Mouse (Mus musculus): Measurements from ENCODE around the gene Thap12. TPM values are rescaled to one million over a fixed set of nuclear protein-coding genes. Genes with fewer than 3 reads are reported as not detected.

Gene Thap12
- total RNA-seq, 2 experiments from 2014 or later, result 59.4 to 72.6 TPM

- ATAC-seq (replicated peaks; ENCODE audit: poor library complexity), result no peak
Observed at GRCm38 (mm10) chr7:98752680-98753079, 49.8 kb downstream of the Thap12 start.

DNA sequence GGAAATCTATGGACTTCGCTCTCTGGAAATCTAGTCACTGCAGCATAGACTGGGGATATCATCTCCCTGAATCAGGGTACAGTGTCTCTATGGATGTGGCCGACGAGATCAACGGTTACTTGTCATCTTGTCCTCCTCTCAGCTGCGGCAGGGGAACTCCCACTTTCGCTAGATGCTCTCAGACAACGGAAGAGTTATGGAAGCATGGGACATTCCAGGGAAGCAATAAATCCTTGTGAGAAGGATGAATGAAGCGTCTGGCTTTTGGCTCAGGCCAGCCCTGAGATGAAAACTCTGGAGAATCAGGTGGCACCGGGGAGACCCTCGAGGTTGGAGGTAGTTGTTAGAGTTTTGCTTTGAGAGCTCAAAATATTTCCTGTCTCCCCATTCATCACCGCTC, 53.1 kb downstream of the Thap12 start:
- ATAC-seq (replicated peaks; ENCODE audit: poor library complexity), result no peak

DNA sequence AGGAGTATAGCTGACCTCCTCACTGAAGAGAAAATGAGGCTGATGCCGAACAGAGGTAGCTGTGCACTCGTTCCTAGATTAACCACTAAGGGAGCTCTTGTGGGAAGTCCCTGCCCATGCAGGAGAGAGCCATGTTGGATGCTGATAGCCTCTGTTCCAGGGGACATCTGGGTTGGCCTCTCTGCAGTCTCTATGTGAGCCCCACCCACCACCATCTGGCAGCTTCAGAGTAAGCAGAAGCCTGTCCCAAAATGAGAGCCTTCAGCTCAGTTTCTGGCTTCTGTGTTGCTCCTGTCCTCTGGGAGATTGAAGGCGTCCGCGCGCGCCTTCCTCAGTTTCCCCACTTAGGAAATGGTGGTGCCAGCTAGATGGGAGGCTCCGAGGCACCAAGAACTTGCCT, 53.7 kb downstream of the Thap12 start:
- no peak for ATAC-seq (replicated peaks; ENCODE audit: poor library complexity)

GRCm38 (mm10) chr7:98760126-98760525, 57.2 kb downstream of the Thap12 start:
- no peak for ATAC-seq (replicated peaks; ENCODE audit: poor library complexity)

GRCm38 (mm10) chr7:98763911-98764310, 61.0 kb downstream of the Thap12 start:
- no peak for ATAC-seq (replicated peaks; ENCODE audit: poor library complexity)

- no peak for ATAC-seq (replicated peaks; ENCODE audit: poor library complexity)
Observed at GRCm38 (mm10) chr7:98767261-98767660, 64.4 kb downstream of the Thap12 start.

Other genes with a start within 250 kb of the Thap12 start
- gene Lrrc32, start 213.8 kb upstream of the Thap12 start, total RNA-seq (2015), result 0.05 TPM in 1 of 2 replicates, not detected in the other
- gene Lrrc32, start 213.8 kb upstream of the Thap12 start, total RNA-seq (2017), result 0.04 TPM in 1 of 2 replicates, not detected in the other
- 69.1 and 83.8 TPM in 2 replicates for gene Emsy, start 46.3 kb upstream of the Thap12 start, total RNA-seq (2015)
- 23.5 and 26.0 TPM in 2 replicates for gene Emsy, start 46.3 kb upstream of the Thap12 start, total RNA-seq (2017)
- not detected in 2 replicates for gene Wnt11, start 132.0 kb downstream of the Thap12 start, total RNA-seq (2015)
- gene Wnt11, start 132.0 kb downstream of the Thap12 start, total RNA-seq (2017), result not detected in 2 replicates

Data from megakaryocyte progenitor cell, adult 5-6 weeks (primary cell).